Mouse (Mus musculus) liver, postnatal 0 days (tissue): Measurements from ENCODE around the gene Tmem98. TPM values are rescaled to one million over a fixed set of nuclear protein-coding genes. Genes with fewer than 3 reads are reported as not detected.
A peak's percentile ranks its signal among the peaks of the same experiment; 100 is the strongest.

ENCODE experiments used
- ATAC-seq: fragments of 200-750 bp; cut with Nextera tagmentation; 2 replicates; pipeline ENCODE4 v1.8.0; 2017; ENCODE audit warnings: mild to moderate bottlenecking, moderate library complexity
- DNase-seq: peaks from one replicate; pipeline ENCODE4 v3.0.0-alpha.2; 2016
- H3K27ac ChIP-seq: fragments of 300-500 bp; sonication (generic); 2 replicates; pipeline ENCODE4 v1.5.1; 2014; ENCODE audit warnings: antibody characterized with exemption, moderate library complexity, mild to moderate bottlenecking, low read depth
- H3K27me3 ChIP-seq: fragments of 300-500 bp; sonication (generic); 2 replicates; pipeline ENCODE4 v1.6.1; 2014; ENCODE audit warnings: low read length, control low read depth, mixed read lengths; ENCODE audit not compliant: insufficient read depth
- H3K36me3 ChIP-seq: fragments of 300-500 bp; sonication (generic); replicated peaks from 2 replicates; pipeline ENCODE4 v1.6.1; 2014; ENCODE audit warnings: mild to moderate bottlenecking, control low read depth, low read length, moderate library complexity, mixed read lengths; ENCODE audit not compliant: insufficient read depth
- H3K4me1 ChIP-seq: fragments of 300-500 bp; sonication (generic); 2 replicates; pipeline ENCODE4 v1.6.1; 2014; ENCODE audit warnings: antibody characterized with exemption, mild to moderate bottlenecking, control low read depth; ENCODE audit not compliant: insufficient read depth
- H3K4me2 ChIP-seq: fragments of 300-500 bp; sonication (generic); 2 replicates; pipeline ENCODE4 v1.6.1; 2014; ENCODE audit warnings: low read depth, mild to moderate bottlenecking, low read length, moderate library complexity, mixed read lengths
- H3K4me3 ChIP-seq: fragments of 300-500 bp; sonication (generic); 2 replicates; pipeline ENCODE4 v1.5.1; 2014; ENCODE audit warnings: low read depth, low read length
- H3K9ac ChIP-seq: fragments of 300-500 bp; sonication (generic); replicated peaks from 2 replicates; pipeline ENCODE4 v1.6.1; 2014; ENCODE audit warnings: mild to moderate bottlenecking, moderate library complexity
- H3K9me3 ChIP-seq: fragments of 300-500 bp; sonication (generic); 2 replicates; pipeline ENCODE4 v1.6.1; 2016; ENCODE audit warnings: mild to moderate bottlenecking, control low read depth, low read length, mixed read lengths
- CTCF ChIP-seq: sonication (generic); IDR thresholded peaks from 2 replicates; pipeline ENCODE4 v1.5.1; 2016; ENCODE audit warnings: antibody characterized with exemption, low read depth
- EP300 ChIP-seq: IDR thresholded peaks from 2 replicates; pipeline ENCODE4 v1.6.1; 2016; ENCODE audit warnings: antibody characterized with exemption, low read depth, mild to moderate bottlenecking
- WGBS: fragments of 180-500 bp; shearing (Covaris S2); extraction: QIAGEN DNeasy Blood & Tissue Kit; methylation state at CpG from one replicate; pipeline ENCODE4 v1.1.7; 2014; ENCODE audit not compliant: insufficient replicate concordance; 5-methylcytosine and 5-hydroxymethylcytosine counted together
- polyA plus RNA-seq: library from polyadenylated mRNA; unstranded; fragments of >200 nt; fragmentation: Nextera tagmentation; extraction: Ambion mirVana; gene quantifications from 2 replicates; pipeline ENCODE4 v1.2.1, GENCODE M21; 2015

Gene Tmem98
- polyA plus RNA-seq, 1 experiment from 2014 or later = 21.5 TPM

DNA sequence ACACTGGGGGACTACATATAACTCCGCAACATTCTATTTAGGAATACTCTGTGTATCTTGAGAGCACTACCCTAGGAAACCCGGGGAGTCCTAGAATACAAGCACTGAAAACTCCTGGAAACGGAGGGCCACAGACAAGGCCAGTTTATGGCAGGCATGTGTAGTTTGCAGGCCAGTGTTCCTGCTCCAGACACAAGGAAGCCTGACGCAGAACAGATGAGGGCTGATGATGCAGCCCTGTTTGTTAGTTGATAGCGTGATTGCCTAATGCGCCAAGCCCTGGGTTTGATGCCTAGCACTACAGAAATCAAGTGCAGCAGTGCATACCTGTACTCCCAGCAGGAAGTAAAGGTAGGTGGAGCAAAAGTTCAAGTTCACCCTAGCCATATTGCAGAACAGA is 31.8 kb upstream of the Tmem98 start:
- WGBS = 76% methylated on average over 6 of the region's 6 CpGs
- Histone ChIP-seq H3K4me2 (peak overlapping the region; percentile 91), H3K36me3 (no peaks in the 10 kb centered on the region), H3K4me3 (peak overlapping the region; percentile 92), H3K4me1 (peaks cover 5% of the 10 kb centered on the region; the same call in 1 of the 2 replicates), H3K9ac (no peak overlapping the region), H3K9me3 (no peaks in the 10 kb centered on the region), H3K27me3 (no peaks in the 10 kb centered on the region; the same call in 1 of the 2 replicates), H3K27ac (no peak overlapping the region)
- ATAC-seq = no peak
- no peak for DNase-seq
- TF ChIP-seq EP300 = no peak
- no peak for TF ChIP-seq CTCF

DNA sequence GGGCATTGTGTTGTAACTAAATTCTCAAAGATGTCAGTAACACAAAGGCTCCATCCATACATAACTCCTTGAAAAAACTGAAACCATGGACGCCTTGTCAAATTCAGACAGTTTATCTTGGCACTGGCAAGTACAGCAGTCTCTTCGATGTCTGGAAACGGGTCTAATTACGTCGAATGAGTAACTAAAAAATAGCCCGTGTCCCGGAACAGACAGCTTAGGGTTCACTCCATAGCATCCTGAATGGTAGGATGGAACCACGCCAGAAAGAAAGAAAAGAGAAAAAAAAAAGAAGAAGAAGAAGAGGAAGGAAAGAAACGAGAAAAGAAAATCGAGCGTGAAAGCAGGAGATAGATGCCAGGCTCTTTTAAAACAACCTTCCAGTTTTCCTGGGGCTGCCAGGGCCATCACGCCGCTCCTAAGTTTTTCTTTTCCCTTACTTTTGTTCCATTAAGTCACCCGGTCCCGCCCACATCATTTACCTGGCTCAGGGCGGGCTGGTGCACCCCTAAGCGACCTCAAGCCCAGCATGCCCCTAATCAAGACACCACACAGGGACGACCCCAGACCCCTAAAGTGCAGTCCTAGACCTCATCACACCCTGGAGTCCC is 31.0 kb upstream of the Tmem98 start:
- H3K4me1 ChIP-seq = peaks cover 8% of the 10 kb centered on the region; the same call in 1 of the 2 replicates
- peak overlapping the region; percentile 86 for H3K9ac ChIP-seq
- no peak for TF ChIP-seq EP300
- TF ChIP-seq CTCF = no peak
- peak overlapping the region; percentile 92 for H3K4me3 ChIP-seq
- DNase-seq (no peak), ATAC-seq (no peak)
- 7% methylated on average over 18 of the region's 18 CpGs for WGBS
- H3K27me3 ChIP-seq = no peaks in the 10 kb centered on the region; the same call in 1 of the 2 replicates
- peak overlapping the region; percentile 91 for H3K4me2 ChIP-seq
- no peaks in the 10 kb centered on the region for H3K36me3 ChIP-seq
- H3K9me3 ChIP-seq = no peaks in the 10 kb centered on the region
- H3K27ac ChIP-seq = peak overlapping the region; percentile 96

DNA sequence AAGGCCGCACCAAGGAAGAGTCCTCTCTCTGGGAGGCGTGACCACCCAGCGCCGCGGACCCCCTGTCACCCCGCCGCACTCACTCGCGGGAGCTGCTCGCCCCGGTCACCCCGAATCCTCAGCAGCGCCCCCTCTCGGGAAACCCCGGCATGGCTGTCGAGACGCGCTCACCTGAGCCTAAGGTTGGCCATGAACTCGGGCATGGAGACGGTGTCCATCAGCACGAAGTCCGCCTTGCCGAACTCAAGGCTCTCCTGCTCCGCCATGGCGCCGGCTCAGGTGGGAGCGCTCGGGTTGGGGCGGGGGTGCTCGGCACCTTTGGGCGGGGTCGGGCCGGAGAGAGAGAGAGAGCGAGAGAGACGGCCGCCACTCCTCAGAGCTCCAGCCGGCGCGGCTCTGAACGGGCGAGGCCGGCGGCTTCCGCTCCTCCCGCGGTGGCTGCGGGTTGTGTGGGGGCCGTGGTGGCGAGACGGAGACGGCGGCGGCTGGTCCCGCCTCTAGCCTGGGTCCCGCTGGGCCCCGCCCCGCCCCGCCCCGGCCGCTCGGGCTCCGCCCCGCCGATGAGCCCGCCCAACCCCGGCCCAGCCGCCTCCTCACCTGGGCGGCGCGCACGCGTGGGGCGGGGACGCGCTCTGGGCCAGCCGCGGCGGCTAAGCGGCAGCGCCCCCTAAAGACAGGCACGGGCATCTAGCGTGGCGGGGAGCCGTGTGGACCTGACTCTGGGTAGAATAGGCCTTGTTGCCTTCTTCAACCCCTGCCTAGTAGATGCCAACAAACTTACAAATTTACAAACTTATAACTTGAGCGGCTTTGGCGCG is 30.2 kb upstream of the Tmem98 start, which contains the start of gene Myo1d:
Myo1d (minus strand) TSS at position 499 of the 818 bp plus-strand sequence.
- TF ChIP-seq EP300 (no peak), CTCF (peak; percentile 87)
- no peaks in the 10 kb centered on the region for H3K27me3 ChIP-seq
- H3K4me1 ChIP-seq = peaks cover 15% of the 10 kb centered on the region; the same call in 1 of the 2 replicates
- peak within 1 kb of the TSS; percentile 96 for H3K27ac ChIP-seq
- peak; percentile 94 for ATAC-seq
- peak; percentile 95 for DNase-seq
- peak within 1 kb of the TSS; percentile 86 for H3K9ac ChIP-seq
- under 1% methylated on average over 64 of the region's 87 CpGs for WGBS
- H3K9me3 ChIP-seq = no peaks in the 10 kb centered on the region
- H3K4me3 ChIP-seq = peak within 1 kb of the TSS; percentile 92
- peak within 1 kb of the TSS; percentile 91 for H3K4me2 ChIP-seq
- no peaks in the 10 kb centered on the region for H3K36me3 ChIP-seq

DNA sequence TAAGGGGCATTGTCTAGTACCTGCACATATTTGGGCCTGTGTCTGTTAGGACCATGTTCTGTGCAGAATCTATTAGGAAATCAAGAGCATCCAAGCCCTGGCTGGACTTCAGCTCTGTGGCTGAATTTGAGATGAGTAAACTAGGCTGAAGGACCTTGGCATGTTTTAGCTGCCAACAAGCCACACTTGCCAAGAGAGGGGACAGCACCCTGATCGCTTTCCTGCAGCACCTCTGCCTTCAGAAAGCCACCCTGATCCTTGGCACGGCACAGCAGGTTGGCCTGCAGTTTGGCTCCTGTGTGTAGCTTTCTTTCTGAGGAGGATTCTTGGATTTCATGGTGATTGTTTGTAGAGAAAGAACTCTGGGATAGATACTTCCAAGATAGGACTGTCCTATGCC is 28.4 kb upstream of the Tmem98 start:
- peaks cover 22% of the 10 kb centered on the region; the same call in 1 of the 2 replicates for H3K4me1 ChIP-seq
- H3K9me3 ChIP-seq = no peaks in the 10 kb centered on the region
- no peak overlapping the region for H3K4me2 ChIP-seq
- WGBS = 91% methylated on average over 2 of the region's 2 CpGs
- no peak overlapping the region for H3K9ac ChIP-seq
- H3K27ac ChIP-seq = no peak overlapping the region
- ATAC-seq (no peak), DNase-seq (no peak)
- no peak for TF ChIP-seq CTCF
- TF ChIP-seq EP300 = no peak
- no peak overlapping the region for H3K4me3 ChIP-seq
- no peaks in the 10 kb centered on the region for H3K36me3 ChIP-seq
- H3K27me3 ChIP-seq = no peaks in the 10 kb centered on the region

DNA sequence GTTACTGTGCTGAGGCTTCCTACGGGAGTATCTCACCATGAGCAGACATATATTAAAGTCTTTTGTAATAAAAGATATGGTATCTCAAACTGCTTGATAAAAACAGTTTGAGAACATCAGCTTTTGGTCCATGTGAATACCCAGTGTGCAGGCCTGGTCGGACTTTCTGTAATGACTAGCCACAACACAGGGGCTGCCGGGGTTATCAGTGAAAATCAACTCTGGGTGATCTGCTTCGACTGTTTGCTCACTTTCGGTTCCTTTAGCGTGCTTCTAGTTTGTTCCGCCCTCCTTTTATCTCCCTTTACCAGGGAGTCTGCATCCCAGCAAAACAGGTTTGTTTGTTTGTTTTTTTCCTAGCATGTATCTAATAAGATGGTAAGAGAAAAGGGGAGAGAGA is 26.5 kb upstream of the Tmem98 start:
- H3K9me3 ChIP-seq = no peaks in the 10 kb centered on the region
- peaks cover 22% of the 10 kb centered on the region; the same call in 1 of the 2 replicates for H3K4me1 ChIP-seq
- 33% methylated on average over 7 of the region's 7 CpGs for WGBS
- H3K27me3 ChIP-seq = no peaks in the 10 kb centered on the region
- no peak for TF ChIP-seq CTCF
- TF ChIP-seq EP300 = peak; percentile 16; the same call in 1 of the 2 replicates
- no peak overlapping the region for H3K9ac ChIP-seq
- H3K36me3 ChIP-seq = no peaks in the 10 kb centered on the region
- no peak overlapping the region for H3K4me3 ChIP-seq
- peak; percentile 35 for DNase-seq
- no peak for ATAC-seq
- peak overlapping the region; percentile 95 for H3K27ac ChIP-seq
- peak overlapping the region; percentile 60 for H3K4me2 ChIP-seq

DNA sequence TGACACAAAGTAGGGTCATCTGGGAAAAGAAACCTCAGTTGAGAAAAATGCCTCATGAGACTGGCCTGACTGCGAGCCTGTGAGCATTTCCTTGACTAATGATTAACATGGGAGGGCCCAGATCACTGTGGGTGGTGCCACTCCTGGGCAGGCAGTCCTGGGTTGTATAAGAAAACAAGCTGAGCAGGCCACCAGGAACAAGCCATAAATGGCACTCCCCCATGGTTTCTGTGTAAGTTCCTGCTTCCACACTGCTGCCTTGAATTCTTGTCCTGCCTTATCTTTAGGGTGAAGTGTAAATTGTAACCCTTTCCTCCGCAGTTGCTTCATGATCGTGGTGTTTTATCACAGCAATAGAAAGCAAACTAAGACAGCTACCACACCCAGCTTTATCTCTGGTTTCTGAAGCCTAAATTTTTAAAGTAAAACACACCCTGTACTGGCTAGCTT is 25.7 kb upstream of the Tmem98 start:
- DNase-seq = peak; percentile 74
- Histone ChIP-seq H3K9me3 (no peaks in the 10 kb centered on the region), H3K36me3 (no peaks in the 10 kb centered on the region), H3K4me3 (peak overlapping the region; percentile 2), H3K4me2 (peak overlapping the region; percentile 60), H3K27ac (peak overlapping the region; percentile 95), H3K27me3 (no peaks in the 10 kb centered on the region), H3K9ac (peak overlapping the region; percentile 61), H3K4me1 (peaks cover 22% of the 10 kb centered on the region; the same call in 1 of the 2 replicates)
- TF ChIP-seq CTCF (no peak), EP300 (0 out of 2 replicates have a peak, but pooled peaks have one; percentile 51)
- WGBS = 16% methylated on average over 3 of the region's 3 CpGs
- peak; percentile 62 for ATAC-seq
